Mouse (Mus musculus) adrenal gland, adult 2 months (tissue): Measurements from ENCODE around the gene Btn1a1. TPM values are rescaled to one million over a fixed set of nuclear protein-coding genes. Genes with fewer than 3 reads are reported as not detected.

Experiments used
- DNase-seq: peaks from one replicate; pipeline ENCODE4 v3.0.0; 2021
- long read RNA-seq: library from polyadenylated mRNA; stranded (forward); transcript quantifications from one replicate; pipeline ENCODE4 v2.0.0, GENCODE M21; 2021
- polyA plus RNA-seq: library from polyadenylated mRNA; depleted of rRNA; stranded (reverse); fragments of >200 nt; gene quantifications from 2 replicates; pipeline ENCODE4 v1.2.3, GENCODE M21; 2012; rRNA removed
- total RNA-seq, 2 experiments: library from RNA; stranded (reverse); gene quantifications; 2 replicates each; pipeline ENCODE4 v1.2.3; 2021

Gene Btn1a1
- total RNA-seq (not detected), polyA plus RNA-seq (not detected in 2 replicates)
- long read RNA-seq: 0 reads

DNA sequence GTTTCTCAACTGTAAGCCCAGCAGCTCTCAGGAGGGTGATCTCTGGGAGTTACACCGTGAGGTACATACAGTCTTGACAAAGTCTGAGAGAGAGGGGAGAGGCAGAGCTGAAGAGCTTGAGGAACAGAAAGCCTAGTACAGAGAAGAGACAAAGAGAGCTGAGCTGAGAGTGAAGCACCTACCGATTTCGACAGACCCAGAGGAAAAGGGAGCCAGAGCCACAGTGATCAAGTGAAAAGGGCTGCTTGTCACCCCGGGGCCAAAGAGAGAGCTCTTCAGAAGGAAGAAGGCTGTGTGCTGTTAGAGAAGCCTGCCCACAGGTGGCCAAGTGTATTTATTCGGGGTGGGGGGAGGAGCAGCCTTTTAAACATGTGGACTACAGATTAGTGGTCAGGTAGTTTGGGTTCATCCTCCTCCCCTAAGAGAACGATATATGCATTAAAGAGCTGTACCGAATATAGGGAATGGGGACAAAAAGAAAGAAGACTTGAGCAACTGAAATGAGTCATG is at the start of gene Btn1a1:
Gene Btn1a1, minus strand, starts transcription at position 302 of the 510 bp plus-strand sequence.
- DNase-seq: peak; percentile 4

DNA sequence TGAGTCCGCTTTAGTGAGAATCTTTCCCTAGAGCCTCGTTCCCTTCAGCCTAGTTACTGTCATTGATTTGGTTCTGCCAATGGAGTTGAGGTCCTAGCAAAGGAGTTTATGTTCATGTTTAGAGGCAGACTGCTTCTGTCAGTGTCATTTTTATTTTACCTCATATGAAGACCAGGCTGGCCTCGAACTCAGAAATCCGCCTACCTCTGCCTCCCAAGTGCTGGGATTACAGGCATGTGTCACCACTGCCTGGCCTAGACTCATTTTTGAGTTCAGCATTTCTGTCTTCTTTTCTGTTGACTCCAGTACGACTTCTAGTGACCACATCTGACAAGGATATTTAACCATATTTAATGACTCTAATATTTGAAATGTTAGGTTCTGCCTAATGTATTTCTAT is 49.6 kb upstream of the Btn1a1 start:
- no peak for DNase-seq

DNA sequence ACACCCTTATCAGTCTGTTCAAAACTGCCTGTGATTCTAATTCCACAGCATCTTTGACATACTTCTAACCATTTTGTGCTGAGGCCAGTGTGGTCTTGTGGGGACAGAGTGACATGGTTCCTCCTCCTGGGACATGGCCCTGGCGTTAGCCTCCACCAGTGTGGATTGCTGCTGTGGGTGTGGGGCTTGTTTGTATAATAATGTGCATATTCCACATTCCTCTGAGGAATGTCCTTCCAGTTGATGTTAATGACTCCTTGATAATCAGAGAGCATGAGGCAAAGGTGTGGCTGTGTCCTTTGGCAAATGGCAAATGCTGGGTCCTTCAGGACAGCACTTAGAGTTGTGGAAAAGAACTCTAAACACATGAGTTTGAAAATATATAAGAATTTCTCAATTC is 47.8 kb upstream of the Btn1a1 start:
- no peak for DNase-seq

DNA sequence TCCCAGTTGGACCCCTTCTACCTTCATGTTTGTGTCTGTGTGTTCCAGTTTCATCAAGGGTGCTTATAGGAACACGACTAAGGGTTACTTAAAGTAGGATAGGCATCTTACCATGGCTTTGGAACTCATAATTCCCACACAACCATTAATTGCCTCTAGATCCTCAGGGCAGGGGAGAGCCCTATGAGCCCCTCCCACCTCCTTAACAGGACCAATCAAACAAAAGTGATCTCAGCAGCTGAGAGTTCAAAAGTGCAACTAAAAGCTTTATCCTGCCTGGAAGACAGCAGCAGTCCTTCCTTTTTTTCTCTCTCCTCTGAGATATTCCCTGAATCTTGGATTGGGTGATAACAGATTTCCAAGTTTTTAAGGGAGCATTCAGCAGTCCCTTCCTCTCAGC is 44.4 kb upstream of the Btn1a1 start:
- no peak for DNase-seq

DNA sequence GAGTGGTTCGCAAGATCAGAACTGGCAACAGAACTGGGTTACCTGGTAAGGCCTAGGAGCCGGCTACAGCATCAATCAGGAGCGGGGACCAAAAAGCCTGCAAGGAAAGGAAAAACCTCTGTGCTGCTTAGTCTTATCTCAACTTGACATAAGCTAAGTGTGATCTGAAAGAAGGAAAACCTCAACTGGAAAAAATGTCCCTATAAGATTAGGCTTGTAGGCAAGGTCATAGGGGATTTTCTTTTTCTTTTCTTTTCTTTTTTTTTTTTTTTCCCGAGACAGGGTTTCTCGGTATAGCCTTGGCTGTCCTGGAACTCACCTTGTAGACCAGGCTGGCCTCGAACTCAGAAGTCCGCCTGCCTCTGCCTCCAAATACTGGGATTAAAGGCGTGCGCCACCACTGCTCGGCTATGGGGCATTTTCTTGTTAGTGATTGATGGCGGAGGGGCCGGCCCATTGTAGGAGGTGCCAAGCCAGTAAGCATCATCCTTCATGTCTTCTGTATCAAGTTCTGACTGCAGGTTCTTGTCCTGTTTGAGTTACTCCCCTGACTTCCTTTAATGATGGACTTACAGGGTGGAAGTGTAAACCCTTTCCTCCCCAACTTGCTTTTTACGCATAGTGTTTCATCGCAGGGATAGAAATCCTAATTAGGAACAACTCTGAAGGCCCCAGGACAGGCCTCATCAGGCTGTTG is 41.3 kb upstream of the Btn1a1 start:
- peak; percentile 22 for DNase-seq

DNA sequence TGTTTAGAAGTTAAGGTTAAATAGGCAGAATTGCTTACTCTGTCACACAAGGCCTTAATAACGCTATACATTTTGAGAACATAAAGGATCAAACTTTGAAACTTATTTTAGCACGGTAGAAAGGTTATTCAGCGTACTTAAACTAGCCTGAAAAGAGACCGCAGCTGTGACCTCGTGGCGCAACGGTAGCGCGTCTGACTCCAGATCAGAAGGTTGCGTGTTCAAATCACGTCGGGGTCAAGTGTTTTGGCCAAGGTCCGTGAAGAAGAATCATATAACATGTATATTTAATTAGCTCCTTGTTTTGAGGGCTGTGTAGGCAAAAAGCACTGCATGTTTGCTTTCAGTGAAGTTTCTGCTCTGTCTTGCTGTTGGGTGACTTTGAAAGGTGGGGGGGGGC is 40.6 kb upstream of the Btn1a1 start:
- peak; percentile 74 for DNase-seq

DNA sequence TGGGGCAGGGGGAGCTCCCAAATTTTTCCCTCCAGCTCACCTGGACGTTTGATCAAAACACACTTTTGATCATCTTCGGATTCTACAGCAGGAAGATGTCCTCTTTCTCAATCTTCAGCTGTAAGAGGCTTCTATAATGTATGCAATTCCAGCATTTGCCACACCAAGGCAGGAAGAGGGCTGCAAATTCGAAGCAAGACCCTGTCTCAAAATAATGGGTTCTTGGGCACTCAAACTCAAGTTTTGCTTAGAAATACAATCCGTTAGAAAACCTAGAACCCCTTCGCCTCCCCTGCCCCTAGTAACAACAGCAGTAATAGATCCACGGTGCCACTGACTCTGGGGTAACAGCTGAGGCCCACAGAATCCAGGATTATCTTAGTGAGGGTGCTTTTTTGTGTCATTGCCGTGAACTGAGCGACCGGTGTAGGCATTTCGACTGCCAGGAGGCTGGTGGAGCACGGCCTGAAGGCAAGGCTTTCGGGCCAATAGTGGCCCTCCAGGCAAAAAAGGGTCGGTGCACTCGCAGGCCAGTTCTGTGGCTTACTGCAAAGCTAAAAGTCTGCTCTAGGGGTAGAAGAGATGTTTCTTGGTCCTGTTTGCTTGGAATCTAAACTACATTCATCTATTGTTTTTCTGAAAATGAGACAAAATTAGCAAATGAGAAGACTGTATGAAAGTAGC is 40.1 kb upstream of the Btn1a1 start:
- no peak for DNase-seq

DNA sequence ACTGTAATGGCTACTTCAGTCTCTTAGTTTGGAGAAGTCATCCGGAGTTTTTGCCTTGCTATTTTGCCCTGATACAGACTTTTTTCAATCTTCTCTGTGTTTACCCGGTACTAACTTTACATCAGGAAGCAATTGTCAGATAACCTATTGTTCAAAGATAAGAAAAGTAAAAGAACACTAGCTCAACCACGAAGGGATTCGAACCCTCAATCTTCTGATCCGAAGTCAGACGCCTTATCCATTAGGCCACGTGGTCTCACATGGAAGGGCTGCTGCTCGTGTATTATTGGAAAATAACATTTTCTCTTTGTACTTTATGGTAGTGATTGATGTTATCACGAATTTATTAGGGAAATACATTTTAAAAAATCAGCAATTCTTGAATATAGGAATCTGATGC is 38.1 kb upstream of the Btn1a1 start:
- DNase-seq: peak; percentile 63

DNA sequence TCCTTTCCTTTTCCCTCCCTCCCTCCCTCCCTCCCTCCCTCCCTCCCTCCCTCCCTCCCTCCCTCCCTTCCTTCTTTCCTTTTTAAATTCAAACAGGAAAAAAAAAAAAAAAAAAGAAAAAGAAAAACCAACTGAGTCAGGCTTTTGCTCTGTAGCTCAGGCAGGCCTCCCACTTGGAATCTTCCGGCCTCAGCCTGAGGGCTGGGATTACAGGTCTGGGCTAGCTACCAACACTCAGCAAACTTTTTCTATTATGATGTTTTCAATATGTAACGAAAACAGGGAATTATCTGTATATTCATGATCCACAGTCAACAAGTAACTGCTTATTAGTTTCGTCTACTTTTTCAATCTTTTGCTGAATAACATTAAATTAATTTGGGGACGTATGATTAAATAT is 37.2 kb upstream of the Btn1a1 start:
- no peak for DNase-seq

DNA sequence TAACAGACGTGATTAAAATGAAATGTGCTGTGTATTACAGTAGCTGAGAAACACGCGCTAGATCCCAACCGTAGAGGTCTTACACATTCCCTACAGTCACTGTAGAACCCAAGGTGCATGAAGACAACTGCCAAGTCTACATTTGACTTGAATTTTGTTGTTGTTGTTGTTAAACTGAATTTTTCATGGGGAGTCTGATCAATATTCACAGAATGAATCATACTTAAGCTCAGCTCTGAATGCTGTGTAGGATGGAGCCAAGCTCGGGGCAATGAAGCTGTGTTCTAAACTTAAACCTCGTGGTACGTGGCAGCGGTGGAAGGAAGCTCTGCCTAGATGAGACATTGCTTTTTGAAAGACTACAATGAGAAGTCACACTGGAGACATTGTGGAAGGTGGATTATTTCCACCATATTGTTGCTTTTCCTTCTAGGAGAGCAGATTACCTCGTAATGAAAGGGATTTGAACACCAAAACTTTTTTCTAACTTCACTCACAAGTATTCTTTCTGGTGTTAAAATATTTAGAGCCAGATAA is 36.4 kb upstream of the Btn1a1 start:
- no peak for DNase-seq

DNA sequence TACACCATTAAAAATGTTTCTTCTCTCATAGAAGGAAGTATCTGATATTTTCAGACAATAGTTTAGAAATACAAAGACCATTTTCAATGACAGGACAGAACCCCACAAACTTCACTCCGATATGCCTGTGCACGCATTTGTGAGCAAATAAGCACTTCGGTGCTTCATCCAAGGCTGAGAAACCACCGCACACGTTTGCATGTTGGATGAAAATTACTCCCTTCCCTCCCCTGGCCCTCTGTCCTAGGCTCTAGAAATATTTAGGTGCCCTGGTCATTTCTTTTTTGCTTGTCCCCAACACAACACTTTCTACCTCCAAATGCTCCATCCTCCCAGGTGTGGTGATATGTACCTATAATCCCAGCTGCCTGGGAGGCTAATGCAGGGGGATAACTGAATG is 35.8 kb upstream of the Btn1a1 start:
- DNase-seq: no peak

DNA sequence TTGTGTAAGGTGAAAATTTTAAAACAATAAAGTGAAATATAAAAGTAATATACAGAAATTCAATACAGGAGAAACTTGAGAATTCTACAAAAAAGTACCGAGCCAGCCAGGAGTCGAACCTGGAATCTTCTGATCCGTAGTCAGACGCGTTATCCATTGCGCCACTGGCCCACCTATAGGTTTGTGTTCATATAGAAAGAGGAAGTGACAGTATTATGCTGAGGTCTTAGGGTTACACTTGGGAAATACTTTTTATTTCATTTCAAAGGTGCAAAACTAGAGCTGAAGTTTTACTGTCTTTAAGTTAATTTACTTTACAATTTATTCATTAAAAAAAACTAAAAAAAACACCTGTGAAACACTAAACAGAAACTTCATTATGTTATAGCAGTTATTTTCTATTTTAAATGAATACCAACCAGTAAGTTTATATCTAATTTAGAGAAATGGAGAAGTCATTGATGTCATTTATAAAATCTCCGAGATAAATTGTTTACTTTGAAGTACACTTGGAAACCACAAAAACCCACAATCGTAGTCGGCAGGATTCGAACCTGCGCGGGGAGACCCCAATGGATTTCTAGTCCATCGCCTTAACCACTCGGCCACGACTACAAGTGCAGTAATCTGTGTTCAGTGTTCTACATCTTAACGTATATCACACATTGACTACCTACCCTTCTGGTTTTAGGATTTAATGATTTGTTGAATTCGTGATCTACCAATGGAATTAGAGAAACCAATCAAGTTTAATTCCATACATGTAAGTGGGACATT is 34.9 kb upstream of the Btn1a1 start:
- DNase-seq: peak; percentile 80

DNA sequence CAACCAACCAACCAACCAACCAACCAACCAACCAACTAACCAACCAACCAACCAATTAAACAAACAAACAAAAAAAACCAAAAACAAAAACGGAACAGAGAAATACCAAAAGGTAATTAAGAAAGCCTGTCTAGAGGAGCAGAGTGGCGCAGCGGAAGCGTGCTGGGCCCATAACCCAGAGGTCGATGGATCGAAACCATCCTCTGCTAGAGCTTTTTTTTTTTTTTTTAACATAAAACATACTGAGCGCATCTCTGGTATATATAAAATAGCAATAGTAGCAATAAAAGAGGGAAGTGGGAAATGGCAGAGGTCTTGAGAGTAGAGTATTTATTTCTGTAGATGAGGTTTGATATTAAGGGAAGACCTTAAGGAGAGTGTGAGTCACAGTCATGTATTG is 34.2 kb upstream of the Btn1a1 start:
- no peak for DNase-seq

DNA sequence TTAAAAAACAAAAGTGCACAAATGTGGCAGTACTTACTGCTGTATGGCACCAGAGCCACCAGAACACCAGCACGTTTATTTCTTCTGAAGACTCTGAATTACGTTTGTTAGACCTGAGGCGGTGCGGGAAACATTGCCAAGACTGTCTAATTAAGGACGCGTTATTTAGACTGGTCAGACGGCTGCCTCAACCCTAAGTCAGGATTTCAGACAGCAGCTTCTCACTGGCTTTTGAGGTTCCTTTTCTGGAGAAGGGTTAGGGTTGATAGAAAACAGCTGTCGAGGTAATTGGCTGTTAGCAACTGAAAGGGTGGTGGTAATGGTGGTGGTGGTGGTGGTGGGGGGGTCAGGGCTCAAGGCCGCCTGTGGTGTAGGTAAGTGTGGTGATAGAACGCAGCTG is 33.0 kb upstream of the Btn1a1 start:
- DNase-seq: no peak

DNA sequence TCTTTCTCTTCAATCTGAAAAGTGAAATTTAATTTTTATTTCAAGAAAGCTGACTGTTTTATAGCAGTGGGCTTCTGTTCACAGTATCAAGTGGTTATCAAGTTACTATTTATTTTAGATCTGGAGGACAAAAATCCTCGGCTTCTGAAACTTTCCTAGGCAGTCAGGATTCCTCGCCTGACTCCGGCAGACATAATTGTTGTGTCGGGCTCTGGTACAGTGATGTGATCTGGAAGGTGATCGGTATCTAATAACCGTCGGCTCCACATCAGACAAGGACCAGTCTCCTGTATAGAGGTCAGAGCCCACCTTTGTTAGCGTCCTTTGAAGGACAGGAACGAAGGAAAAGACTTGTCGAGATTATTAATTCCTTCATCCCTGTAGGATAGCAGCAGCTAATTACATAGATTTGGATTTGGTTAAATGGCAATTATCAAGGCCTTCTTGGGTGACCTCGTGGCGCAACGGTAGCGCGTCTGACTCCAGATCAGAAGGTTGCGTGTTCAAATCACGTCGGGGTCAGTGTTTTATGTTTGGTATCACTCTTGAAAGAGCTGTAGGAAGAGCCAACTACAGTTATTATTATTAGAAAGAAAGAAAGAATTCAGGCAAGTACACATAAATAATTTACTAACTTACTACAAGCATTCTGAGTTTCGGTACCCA is 32.1 kb upstream of the Btn1a1 start:
- peak; percentile 45 for DNase-seq

DNA sequence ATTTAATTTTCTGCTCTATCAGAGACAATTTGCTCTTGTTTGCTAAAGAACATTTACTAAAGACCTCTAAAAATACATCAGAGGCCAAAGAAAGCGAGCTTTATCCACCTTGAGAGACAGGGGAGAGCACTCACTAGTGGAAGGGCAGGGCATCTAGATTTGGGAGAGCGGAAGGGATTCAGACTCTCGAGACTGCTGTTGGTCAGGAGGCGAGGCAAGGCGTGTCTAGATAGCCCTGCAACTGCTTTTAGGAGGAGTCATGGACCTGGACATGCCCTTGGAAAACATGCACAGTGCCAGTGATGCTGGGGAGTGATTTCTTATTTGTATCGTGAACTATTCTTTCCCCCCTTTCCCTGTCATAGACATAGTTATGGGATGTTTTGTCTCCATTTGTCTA is 29.8 kb upstream of the Btn1a1 start:
- DNase-seq: no peak

DNA sequence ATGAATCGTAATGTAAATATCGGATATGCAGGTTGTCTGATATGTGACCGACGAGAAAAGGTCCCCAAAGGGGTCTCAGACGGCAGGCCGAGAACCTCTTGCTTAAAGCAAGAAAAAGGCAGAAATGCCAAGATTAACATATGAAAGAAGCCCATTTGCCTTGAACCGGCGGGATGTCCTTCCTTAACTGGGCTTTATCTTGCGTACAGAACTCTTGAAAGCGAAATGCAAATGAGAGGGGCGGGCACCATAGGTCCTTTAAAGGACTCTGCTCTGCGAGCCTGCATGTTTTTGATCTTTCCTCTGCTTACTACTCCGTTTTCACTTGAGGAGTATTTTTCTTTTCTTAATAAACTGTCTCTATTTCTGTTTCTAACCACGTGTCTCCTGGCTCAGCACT is 26.3 kb upstream of the Btn1a1 start:
- peak; percentile 23 for DNase-seq

DNA sequence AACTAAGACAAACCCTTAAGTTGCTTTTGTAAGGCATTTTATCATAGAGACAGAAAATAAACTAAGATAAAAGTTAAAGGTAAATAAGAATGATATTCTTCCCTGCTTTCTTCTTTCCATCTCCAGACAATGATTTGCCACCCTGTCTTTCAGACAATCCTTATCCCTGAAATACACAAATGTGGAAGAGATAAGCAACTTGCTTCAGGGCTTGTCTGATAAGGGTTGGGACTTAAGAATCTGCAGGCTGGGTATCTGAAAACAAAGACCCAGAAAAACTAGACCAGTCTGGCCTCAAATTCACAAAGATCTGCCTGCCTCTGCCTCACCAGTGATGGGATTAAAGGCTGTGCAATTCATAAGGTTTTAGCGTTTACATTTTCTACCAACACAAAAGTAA is 25.6 kb upstream of the Btn1a1 start:
- no peak for DNase-seq

DNA sequence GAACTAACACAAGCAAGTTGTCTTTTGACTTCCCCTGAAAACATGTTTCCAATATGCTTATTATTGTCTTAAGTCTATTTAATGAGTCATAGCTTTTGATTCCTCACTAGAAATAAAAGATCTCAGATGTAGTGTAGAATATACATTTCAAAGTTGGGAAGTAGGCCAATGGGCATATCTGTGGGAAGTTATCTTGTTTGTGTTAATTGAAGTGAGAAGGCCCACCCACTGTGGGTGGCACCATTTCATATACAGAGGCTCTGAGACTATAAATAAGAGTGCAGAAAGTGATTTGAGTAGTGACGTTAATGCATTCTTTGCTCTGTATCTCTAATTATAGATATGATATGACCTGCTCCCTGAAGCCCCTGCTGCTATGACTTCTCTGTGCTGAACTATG is 25.2 kb upstream of the Btn1a1 start:
- DNase-seq: no peak

DNA sequence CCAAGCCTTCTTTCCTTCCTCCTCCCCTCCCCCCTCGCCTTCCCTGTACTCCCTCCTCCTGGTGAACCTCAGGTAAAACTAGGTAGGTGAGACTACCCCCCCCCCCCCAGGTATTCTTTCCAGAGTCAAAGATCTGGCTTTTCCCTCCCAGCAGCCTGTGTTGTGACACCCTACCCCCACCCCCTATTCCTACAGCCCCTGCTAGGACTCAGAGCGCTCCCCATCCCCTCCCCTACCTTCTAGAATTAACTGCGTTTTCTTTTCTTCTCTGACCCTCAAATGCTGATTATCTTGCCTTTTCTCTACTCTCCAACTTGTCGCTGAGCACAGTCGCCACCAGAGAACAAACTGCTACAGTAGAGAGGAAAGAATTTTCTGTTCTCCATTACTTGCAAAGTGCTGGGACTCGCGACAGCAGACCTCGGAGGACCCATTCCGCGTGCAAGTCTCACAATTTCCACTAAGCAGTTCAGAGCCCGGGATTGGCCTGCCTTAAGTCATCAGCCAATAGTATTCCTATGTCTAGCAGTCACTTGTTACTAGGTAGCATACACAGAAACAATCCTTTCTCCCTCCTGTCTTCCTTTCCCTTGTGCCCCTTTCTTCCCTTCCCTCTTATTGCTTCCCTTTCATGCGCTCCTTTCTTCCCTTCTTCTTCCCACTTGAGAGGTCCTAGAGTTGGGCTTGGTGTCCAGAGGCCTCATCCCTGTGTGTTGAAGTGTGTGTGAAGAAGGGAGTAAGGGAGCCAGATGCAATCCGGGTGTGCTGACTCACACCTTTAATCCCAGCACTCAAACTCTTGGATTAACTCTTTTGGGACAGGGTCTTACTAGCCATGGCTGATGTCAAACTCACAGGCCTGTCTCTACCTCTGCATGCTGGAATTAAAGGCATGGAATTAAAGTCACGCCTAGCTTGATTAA is 23.0 kb upstream of the Btn1a1 start, which contains the start of gene Btn2a2:
Gene Btn2a2, minus strand, starts transcription at position 458 of the 923 bp plus-strand sequence.
- peak; percentile 64 for DNase-seq

DNA sequence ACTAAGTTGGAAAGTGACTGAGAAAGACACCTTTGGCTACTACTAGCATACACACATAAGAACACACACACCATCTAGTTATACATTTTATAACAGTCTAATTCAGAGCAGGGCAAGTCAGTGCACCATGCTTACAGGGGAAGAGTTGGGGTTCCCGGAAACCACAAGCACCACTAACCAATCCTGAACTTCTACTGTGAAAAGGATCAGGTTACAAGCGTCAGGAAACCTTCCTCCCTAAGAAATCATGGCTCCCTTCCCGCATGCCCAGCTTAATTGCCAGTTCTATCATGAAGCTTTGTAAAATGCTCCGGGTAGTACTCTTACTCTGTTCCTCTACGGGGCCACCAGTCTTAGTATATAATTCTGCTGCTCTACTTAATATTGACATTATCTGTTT is 19.6 kb upstream of the Btn1a1 start:
- DNase-seq: no peak
